Mouse (Mus musculus): ENCODE measurements around the gene Uaca.

Gene Uaca

GRCm38 (mm10) chr9:60893511-60893910 is 99.2 kb downstream of the Uaca start:
- CTCF ChIA-PET, result no interaction called here
- POLR2A ChIA-PET, result no interaction called here

GRCm38 (mm10) chr9:60895486-60896110 is 101.3 kb downstream of the Uaca start:
- CTCF ChIA-PET, result no interaction called here
- POLR2A ChIA-PET, result no interaction called here

GRCm38 (mm10) chr9:60898291-60899020 is 104.1 kb downstream of the Uaca start:
- POLR2A ChIA-PET, result interaction anchor here in 1 of 4 experiments (0.6 to 0.8 kb wide), 2 partner anchors 9 to 474 kb away, joined by 3 read pairs; no protein-coding TSS in a partner anchor
- CTCF ChIA-PET, result interaction anchor here in 1 of 4 experiments (0.8 kb wide), 1 partner anchor 11 kb away, joined by 3 read pairs; no protein-coding TSS in a partner anchor

GRCm38 (mm10) chr9:60899201-60899600 is 104.9 kb downstream of the Uaca start:
- POLR2A ChIA-PET, result interaction anchor here in 1 of 4 experiments (0.6 kb wide), 1 partner anchor 475 kb away, joined by 3 read pairs; no protein-coding TSS in a partner anchor
- CTCF ChIA-PET, result interaction anchor here in 1 of 4 experiments (0.6 kb wide), 1 partner anchor 364 kb away, joined by 4 read pairs; no protein-coding TSS in a partner anchor

GRCm38 (mm10) chr9:60899797-60900459 is 105.6 kb downstream of the Uaca start:
- CTCF ChIA-PET, result interaction anchor here in 1 of 4 experiments (0.6 kb wide), 1 partner anchor 365 kb away, joined by 4 read pairs; no protein-coding TSS in a partner anchor
- POLR2A ChIA-PET, result no interaction called here

- POLR2A ChIA-PET, result no interaction called here
- CTCF ChIA-PET, result interaction anchor here in 1 of 4 experiments (0.5 kb wide), 1 partner anchor 25 kb away, joined by 3 read pairs; no protein-coding TSS in a partner anchor
Observed at GRCm38 (mm10) chr9:60912266-60912665, 117.9 kb downstream of the Uaca start.

- ChIA-PET POLR2A (interaction anchor here in 1 of 4 experiments (0.6 kb wide), 1 partner anchor 1586 kb away, joined by 7 read pairs; no protein-coding TSS in a partner anchor), CTCF (interaction anchor here in 1 of 4 experiments (1.2 kb wide), 1 partner anchor 22 kb away, joined by 3 read pairs; no protein-coding TSS in a partner anchor)
Observed at GRCm38 (mm10) chr9:60913626-60914025, 119.3 kb downstream of the Uaca start.

GRCm38 (mm10) chr9:60919936-60920672 is 125.8 kb downstream of the Uaca start:
- ChIA-PET POLR2A (interaction anchor here in 1 of 4 experiments (1.3 kb wide), 1 partner anchor 11 kb away, joined by 3 read pairs; no protein-coding TSS in a partner anchor), CTCF (no interaction called here)

GRCm38 (mm10) chr9:60920673-60921062 is 126.3 kb downstream of the Uaca start:
- CTCF ChIA-PET, result interaction anchor here in 1 of 4 experiments (1.3 kb wide), 1 partner anchor 20 kb away, joined by 5 read pairs; no protein-coding TSS in a partner anchor
- POLR2A ChIA-PET, result no interaction called here

- POLR2A ChIA-PET, result interaction anchor here in 2 of 4 experiments (0.7 to 1.3 kb wide), 4 partner anchors 12 to 133 kb away, joined by 3 read pairs; no protein-coding TSS in a partner anchor
- CTCF ChIA-PET, result interaction anchor here in 1 of 4 experiments (1.3 kb wide), 1 partner anchor 19 kb away, joined by 5 read pairs; no protein-coding TSS in a partner anchor
Observed at GRCm38 (mm10) chr9:60921287-60921686, 126.9 kb downstream of the Uaca start.

GRCm38 (mm10) chr9:60921831-60922230 is 127.5 kb downstream of the Uaca start:
- ChIA-PET CTCF (interaction anchor here in 1 of 4 experiments (1.3 kb wide), 1 partner anchor 19 kb away, joined by 5 read pairs; no protein-coding TSS in a partner anchor), POLR2A (interaction anchor here in 3 of 4 experiments (0.6 to 1.3 kb wide), 5 partner anchors 13 to 448 kb away, joined by 3 read pairs; no protein-coding TSS in a partner anchor)

GRCm38 (mm10) chr9:60926301-60926700 is 132.0 kb downstream of the Uaca start:
- CTCF ChIA-PET, result interaction anchor here in 1 of 4 experiments (0.8 kb wide), 1 partner anchor 14 kb away, joined by 3 read pairs; no protein-coding TSS in a partner anchor
- POLR2A ChIA-PET, result interaction anchor here in 2 of 4 experiments (0.6 kb wide), 3 partner anchors 89 to 1032 kb away, joined by 3 to 4 read pairs (median 3); no protein-coding TSS in a partner anchor

GRCm38 (mm10) chr9:60929290-60929983 is 135.1 kb downstream of the Uaca start:
- ChIA-PET POLR2A (interaction anchor here in 2 of 4 experiments (0.7 to 1.2 kb wide), 2 partner anchors 23 to 976 kb away, joined by 3 read pairs; no protein-coding TSS in a partner anchor), CTCF (interaction anchor here in 1 of 4 experiments (0.5 kb wide), 1 partner anchor 697 kb away, joined by 3 read pairs; no protein-coding TSS in a partner anchor)
